Mouse (Mus musculus): ENCODE data around the gene Fermt1.

DNA sequence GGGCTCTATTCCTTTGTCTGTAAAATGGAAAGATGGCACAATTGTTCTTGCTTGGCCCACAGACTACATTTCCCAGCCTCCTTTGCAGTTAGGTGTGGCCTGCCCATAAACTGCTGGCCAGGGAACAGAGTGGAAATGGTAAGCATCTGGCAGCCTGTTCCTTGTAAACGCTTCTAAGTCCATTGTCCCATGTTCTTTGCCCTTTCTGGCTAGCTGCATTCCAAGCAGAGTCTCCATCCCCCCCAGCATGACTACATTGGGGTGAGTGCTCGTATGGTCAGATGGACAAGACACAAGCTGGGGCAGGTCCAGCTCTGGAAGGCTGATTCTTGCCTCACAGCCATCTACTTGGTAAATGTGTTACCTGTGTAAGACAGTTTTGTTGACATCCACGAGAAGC, 74.0 kb downstream of the Fermt1 start:
- TF ChIP-seq POLR2A (IDR thresholded peaks at IDR 0.05; ENCODE audit: borderline replicate concordance, extremely low read depth, insufficient read depth, insufficient read length, poor library complexity, severe bottlenecking) (no peak), CTCF (IDR thresholded peaks at IDR 0.05; ENCODE audit: borderline replicate concordance, extremely low read depth, insufficient read depth, insufficient read length) (no peak)

All from brain, embryonic 14.5 days (tissue).